Mouse (Mus musculus) lung, embryonic 16.5 days (tissue): ENCODE results near the gene Gm15557. TPM values are rescaled to one million over a fixed set of nuclear protein-coding genes. Genes with fewer than 3 reads are reported as not detected.

ENCODE experiments used
- ATAC-seq: fragments of 200-750 bp; cut with Nextera tagmentation; 2 replicates; pipeline ENCODE4 v1.8.0; 2017; ENCODE audit warnings: low read depth, mild to moderate bottlenecking, moderate library complexity
- H3K27ac ChIP-seq: fragments of 300-500 bp; sonication (generic); 2 replicates; pipeline ENCODE4 v1.5.1; 2014; ENCODE audit warnings: mild to moderate bottlenecking, control low read depth, low read length
- H3K27me3 ChIP-seq: fragments of 300-500 bp; sonication (generic); 2 replicates; pipeline ENCODE4 v1.6.1; 2014; ENCODE audit warnings: low read depth, low read length, mixed read lengths; ENCODE audit not compliant: control insufficient read depth, insufficient read depth
- H3K36me3 ChIP-seq: fragments of 300-500 bp; sonication (generic); 2 replicates; pipeline ENCODE4 v1.6.1; 2014; ENCODE audit warnings: low read length; ENCODE audit not compliant: control insufficient read depth, insufficient read depth
- H3K4me1 ChIP-seq: fragments of 300-500 bp; sonication (generic); replicated peaks from 2 replicates; pipeline ENCODE4 v1.6.1; 2014; ENCODE audit warnings: low read length, mixed read lengths; ENCODE audit not compliant: control insufficient read depth, insufficient read depth
- H3K4me2 ChIP-seq: fragments of 300-500 bp; sonication (generic); 2 replicates; pipeline ENCODE4 v1.6.1; 2014; ENCODE audit warnings: low read depth, low read length, control low read depth
- H3K4me3 ChIP-seq: fragments of 300-500 bp; sonication (generic); 2 replicates; pipeline ENCODE4 v1.5.1; 2014; ENCODE audit warnings: mild to moderate bottlenecking, low read length, control low read depth
- H3K9ac ChIP-seq: fragments of 300-500 bp; sonication (generic); 2 replicates; pipeline ENCODE4 v1.6.1; 2014; ENCODE audit warnings: low read length, control low read depth
- H3K9me3 ChIP-seq: fragments of 300-500 bp; sonication (generic); 2 replicates; pipeline ENCODE4 v1.6.1; 2016; ENCODE audit warnings: low read length; ENCODE audit not compliant: control insufficient read depth
- WGBS: fragments of 180-500 bp; shearing (Covaris S2); extraction: QIAGEN DNeasy Blood & Tissue Kit; methylation state at CpG from one replicate; pipeline ENCODE4 v1.1.7; 2014; 5-methylcytosine and 5-hydroxymethylcytosine counted together
- polyA plus RNA-seq: library from polyadenylated mRNA; unstranded; fragments of >200 nt; fragmentation: Nextera tagmentation; extraction: Ambion mirVana; gene quantifications from 2 replicates; pipeline ENCODE4 v1.2.1, GENCODE M21; 2015

Gene Gm15557
- polyA plus RNA-seq, 1 experiment from 2014 or later: not detected

GRCm38 (mm10) chr2:155946499-155946898 lies 6.0 kb downstream of the Gm15557 start:
- Histone ChIP-seq H3K9ac (no peak overlapping the region), H3K4me3 (no peak overlapping the region), H3K36me3 (no peaks in the 10 kb centered on the region), H3K27me3 (peaks cover 7% of the 10 kb centered on the region), H3K27ac (no peak overlapping the region), H3K4me2 (no peak overlapping the region), H3K9me3 (no peaks in the 10 kb centered on the region), H3K4me1 (peaks cover 16% of the 10 kb centered on the region)
- 33% methylated on average over 4 of the region's 4 CpGs for WGBS
- no peak for ATAC-seq

- peaks cover 11% of the 10 kb centered on the region for H3K4me1 ChIP-seq
- no peaks in the 10 kb centered on the region for H3K36me3 ChIP-seq
- H3K9me3 ChIP-seq: no peaks in the 10 kb centered on the region
- H3K4me2 ChIP-seq: no peak overlapping the region
- peaks cover 7% of the 10 kb centered on the region for H3K27me3 ChIP-seq
- no peak for ATAC-seq
- 25% methylated on average over 5 of the region's 5 CpGs for WGBS
- H3K4me3 ChIP-seq: no peak overlapping the region
- H3K27ac ChIP-seq: no peak overlapping the region
- H3K9ac ChIP-seq: no peak overlapping the region
Measured at GRCm38 (mm10) chr2:155947390-155948002, 7.0 kb downstream of the Gm15557 start.

GRCm38 (mm10) chr2:155949362-155949761 lies 8.8 kb downstream of the Gm15557 start:
- Histone ChIP-seq H3K9me3 (no peaks in the 10 kb centered on the region), H3K4me2 (no peak overlapping the region), H3K36me3 (no peaks in the 10 kb centered on the region), H3K27ac (no peak overlapping the region), H3K9ac (no peak overlapping the region), H3K4me3 (no peak overlapping the region), H3K4me1 (peaks cover 8% of the 10 kb centered on the region), H3K27me3 (peaks cover 7% of the 10 kb centered on the region)
- 39% methylated on average over 6 of the region's 6 CpGs for WGBS
- ATAC-seq: no peak

GRCm38 (mm10) chr2:155952006-155952405 lies 11.5 kb downstream of the Gm15557 start:
- Histone ChIP-seq H3K4me2 (no peak overlapping the region), H3K4me3 (no peak overlapping the region), H3K9me3 (no peaks in the 10 kb centered on the region), H3K9ac (no peak overlapping the region), H3K36me3 (no peaks in the 10 kb centered on the region), H3K27ac (no peak overlapping the region), H3K27me3 (peaks cover 7% of the 10 kb centered on the region), H3K4me1 (peaks cover 6% of the 10 kb centered on the region; the same call in 1 of the 2 replicates)
- no peak for ATAC-seq

GRCm38 (mm10) chr2:155956134-155957059 lies 15.9 kb downstream of the Gm15557 start, which contains the start of gene Cep250:
TSS of gene Cep250 (plus strand) at chr2:155956458.
- peak within 1 kb of the TSS; percentile 77 for H3K4me2 ChIP-seq
- peak; percentile 99 for ATAC-seq
- H3K27ac ChIP-seq: peak within 1 kb of the TSS; percentile 75
- H3K9ac ChIP-seq: peak within 1 kb of the TSS; percentile 98
- peaks cover 4% of the 10 kb centered on the region for H3K4me1 ChIP-seq
- under 1% methylated on average over 54 of the region's 59 CpGs for WGBS
- no peaks in the 10 kb centered on the region for H3K9me3 ChIP-seq
- peak within 1 kb of the TSS; percentile 81 for H3K4me3 ChIP-seq
- H3K27me3 ChIP-seq: no peaks in the 10 kb centered on the region
- no peaks in the 10 kb centered on the region for H3K36me3 ChIP-seq

GRCm38 (mm10) chr2:155959981-155960380 lies 19.5 kb downstream of the Gm15557 start:
- Histone ChIP-seq H3K9me3 (no peaks in the 10 kb centered on the region), H3K4me3 (no peak overlapping the region), H3K27ac (no peak overlapping the region), H3K9ac (no peak overlapping the region), H3K4me2 (no peak overlapping the region), H3K36me3 (peaks cover 16% of the 10 kb centered on the region), H3K27me3 (no peaks in the 10 kb centered on the region), H3K4me1 (peaks cover 4% of the 10 kb centered on the region)
- ATAC-seq: no peak
- WGBS: 69% methylated on average over 5 of the region's 5 CpGs

- no peaks in the 10 kb centered on the region for H3K9me3 ChIP-seq
- no peaks in the 10 kb centered on the region for H3K27me3 ChIP-seq
- WGBS: 82% methylated on average over 10 of the region's 10 CpGs
- no peak overlapping the region for H3K27ac ChIP-seq
- H3K4me3 ChIP-seq: no peak overlapping the region
- no peak for ATAC-seq
- H3K9ac ChIP-seq: no peak overlapping the region
- H3K4me2 ChIP-seq: no peak overlapping the region
- H3K36me3 ChIP-seq: peaks cover 27% of the 10 kb centered on the region
- H3K4me1 ChIP-seq: peaks cover 4% of the 10 kb centered on the region
Measured at GRCm38 (mm10) chr2:155961862-155962261, 21.3 kb downstream of the Gm15557 start.

- ATAC-seq: no peak
- Histone ChIP-seq H3K4me1 (no peaks in the 10 kb centered on the region; the same call in 1 of the 2 replicates), H3K9me3 (no peaks in the 10 kb centered on the region), H3K9ac (no peak overlapping the region), H3K36me3 (peaks cover 33% of the 10 kb centered on the region), H3K27ac (no peak overlapping the region), H3K4me3 (no peak overlapping the region), H3K27me3 (no peaks in the 10 kb centered on the region), H3K4me2 (no peak overlapping the region)
- 42% methylated on average over 1 of the region's 1 CpGs for WGBS
Measured at GRCm38 (mm10) chr2:155962991-155963390, 22.5 kb downstream of the Gm15557 start.

- Histone ChIP-seq H3K27me3 (no peaks in the 10 kb centered on the region), H3K9me3 (no peaks in the 10 kb centered on the region), H3K27ac (no peak overlapping the region), H3K4me2 (no peak overlapping the region), H3K36me3 (peaks cover 59% of the 10 kb centered on the region), H3K4me1 (no peaks in the 10 kb centered on the region), H3K4me3 (no peak overlapping the region), H3K9ac (no peak overlapping the region)
- no peak for ATAC-seq
- 85% methylated on average over 6 of the region's 6 CpGs for WGBS
Measured at GRCm38 (mm10) chr2:155973348-155973747, 32.8 kb downstream of the Gm15557 start.
